Mouse (Mus musculus) adrenal gland, adult (tissue): ENCODE data around the gene Rpl23.

ENCODE experiments used
- DNase-seq, 2 experiments: peaks; one replicate each; pipeline ENCODE4 v3.0.0; 2022 to 2023; ENCODE audit warnings: low spot score in 1 of 2; ENCODE audit not compliant: inconsistent age in 2 of 2

Gene Rpl23

GRCm38 (mm10) chr11:97728730-97729129, 53.5 kb downstream of the Rpl23 start:
- no peak for DNase-seq

- no peak for DNase-seq
Measured at GRCm38 (mm10) chr11:97728311-97728710, 53.9 kb downstream of the Rpl23 start.
